Mouse (Mus musculus) myocyte (in vitro differentiated cells): ENCODE data around the gene Sergef. TPM values are rescaled to one million over a fixed set of nuclear protein-coding genes. Genes with fewer than 3 reads are reported as not detected.

Experiments used
- H3K27me3 ChIP-seq: one replicate; pipeline ENCODE4 v1.6.1; 2011; ENCODE audit not compliant: control insufficient read depth, insufficient read depth, insufficient read length
- H3K36me3 ChIP-seq: one replicate; pipeline ENCODE4 v1.6.1; 2011; ENCODE audit not compliant: control insufficient read depth, insufficient read depth
- H3K4me2 ChIP-seq: one replicate; pipeline ENCODE4 v1.6.1; 2011; ENCODE audit warnings: low read depth, control low read depth
- H3K4me3 ChIP-seq: one replicate; pipeline ENCODE4 v1.5.1; 2011; ENCODE audit warnings: mild to moderate bottlenecking, control low read depth, moderate library complexity
- H3K79me2 ChIP-seq: one replicate; pipeline ENCODE4 v1.6.1; 2011; ENCODE audit not compliant: control insufficient read depth, insufficient read depth
- H3ac ChIP-seq: one replicate; pipeline ENCODE4 v1.6.1; 2011; ENCODE audit not compliant: control insufficient read depth, insufficient read length
- CEBPB ChIP-seq: IDR thresholded peaks from 2 replicates; pipeline ENCODE4 v1.6.1; 2011; ENCODE audit warnings: mild to moderate bottlenecking, moderate library complexity; ENCODE audit not compliant: poor library complexity, insufficient read depth, severe bottlenecking
- E2F4 ChIP-seq: IDR thresholded peaks from one replicate; pipeline ENCODE4 v1.6.1; 2011; ENCODE audit warnings: mild to moderate bottlenecking, control low read depth, moderate library complexity; ENCODE audit not compliant: insufficient read depth
- MAX ChIP-seq: IDR thresholded peaks from one replicate; pipeline ENCODE4 v1.6.1; 2011; ENCODE audit warnings: low read depth, mild to moderate bottlenecking, control low read depth
- MYOD1 ChIP-seq, 3 experiments: IDR thresholded peaks; one replicate each; pipeline ENCODE4 v1.6.1; 2011; ENCODE audit warnings: control low read depth in 2 of 3, low read depth in 2 of 3, mild to moderate bottlenecking in 2 of 3, moderate library complexity in 1 of 3; ENCODE audit not compliant: insufficient read length in 2 of 3, control insufficient read depth in 1 of 3
- MYOG ChIP-seq, 3 experiments: IDR thresholded peaks; one replicate each; pipeline ENCODE4 v1.6.1; 2011; ENCODE audit warnings: control low read depth in 2 of 3, low read depth in 2 of 3, mild to moderate bottlenecking in 2 of 3; ENCODE audit not compliant: insufficient read length in 2 of 3, control insufficient read depth in 1 of 3, insufficient read depth in 1 of 3
- POLR2A ChIP-seq: IDR thresholded peaks from one replicate; pipeline ENCODE4 v1.6.1; 2011; ENCODE audit warnings: low read depth, mild to moderate bottlenecking, control low read depth, moderate library complexity; ENCODE audit not compliant: insufficient read length
- POLR2AphosphoS2 ChIP-seq: IDR thresholded peaks from one replicate; pipeline ENCODE4 v1.6.1; 2011; ENCODE audit warnings: low read depth, control low read depth; ENCODE audit not compliant: insufficient read length
- REST ChIP-seq: IDR thresholded peaks from one replicate; pipeline ENCODE4 v1.6.1; 2011; ENCODE audit warnings: mild to moderate bottlenecking, control low read depth, moderate library complexity; ENCODE audit not compliant: insufficient read depth, insufficient read length
- SRF ChIP-seq: IDR thresholded peaks from one replicate; pipeline ENCODE4 v1.6.1; 2011; ENCODE audit warnings: low read depth; ENCODE audit not compliant: control insufficient read depth, insufficient read length
- TCF12 ChIP-seq: IDR thresholded peaks from one replicate; pipeline ENCODE4 v1.6.1; 2011; ENCODE audit warnings: mild to moderate bottlenecking, control low read depth; ENCODE audit not compliant: poor library complexity, insufficient read depth, severe bottlenecking
- TCF3 ChIP-seq: IDR thresholded peaks from one replicate; pipeline ENCODE4 v1.6.1; 2011; ENCODE audit warnings: low read depth, control low read depth; ENCODE audit not compliant: insufficient read length
- USF1 ChIP-seq: IDR thresholded peaks from one replicate; pipeline ENCODE4 v1.6.1; 2011; ENCODE audit warnings: low read depth, mild to moderate bottlenecking, control low read depth, moderate library complexity
- polyA plus RNA-seq: library from polyadenylated mRNA; unstranded; fragments of >200 nt; fragmentation: generic; extraction: Trizol; gene quantifications from one replicate; pipeline ENCODE4 v1.2.1, GENCODE M21; 2012; ENCODE audit warnings: missing spikeins

Sergef gene
- polyA plus RNA-seq, 1 experiment, result 13.9 TPM

- H3ac ChIP-seq, result no peak overlapping the region
- TF ChIP-seq TCF3 (no peak), POLR2A (no peak), MYOG (IDR thresholded peaks at IDR 0.05; ENCODE audit: control insufficient read depth in 1 of 3, insufficient read depth in 1 of 3, insufficient read length in 2 of 3, low read depth in 2 of 3) (no peak), REST (no peak), TCF12 (no peak), USF1 (no peak), MYOD1 (IDR thresholded peaks at IDR 0.05; ENCODE audit: control insufficient read depth in 1 of 3, insufficient read length in 2 of 3, low read depth in 2 of 3) (no peak), SRF (no peak), MAX (no peak), POLR2AphosphoS2 (no peak)
- no peaks in the 10 kb centered on the region for H3K79me2 ChIP-seq
- H3K4me3 ChIP-seq, result no peak overlapping the region
- H3K27me3 ChIP-seq, result no peaks in the 10 kb centered on the region
- H3K4me2 ChIP-seq, result no peak overlapping the region
- H3K36me3 ChIP-seq, result no peaks in the 10 kb centered on the region
Measured at GRCm38 (mm10) chr7:46557387-46557786, 82.2 kb downstream of the Sergef start.

- Histone ChIP-seq H3K4me3 (no peak overlapping the region), H3K36me3 (no peaks in the 10 kb centered on the region), H3K27me3 (no peaks in the 10 kb centered on the region), H3K4me2 (no peak overlapping the region), H3ac (no peak overlapping the region), H3K79me2 (no peaks in the 10 kb centered on the region)
- no peak for TF ChIP-seq TCF12
- no peak for TF ChIP-seq E2F4
- no peak for TF ChIP-seq MYOG (IDR thresholded peaks at IDR 0.05; ENCODE audit: control insufficient read depth in 1 of 3, insufficient read depth in 1 of 3, insufficient read length in 2 of 3, low read depth in 2 of 3)
- TF ChIP-seq POLR2AphosphoS2, result no peak
- no peak for TF ChIP-seq USF1
- no peak for TF ChIP-seq CEBPB
- TF ChIP-seq MAX, result no peak
- no peak for TF ChIP-seq MYOD1 (IDR thresholded peaks at IDR 0.05; ENCODE audit: control insufficient read depth in 1 of 3, insufficient read length in 2 of 3, low read depth in 2 of 3)
- TF ChIP-seq TCF3, result no peak
- no peak for TF ChIP-seq REST
- TF ChIP-seq POLR2A, result no peak
- no peak for TF ChIP-seq SRF
Measured at GRCm38 (mm10) chr7:46556358-46557118, 83.1 kb downstream of the Sergef start.

- Histone ChIP-seq H3K79me2 (no peaks in the 10 kb centered on the region), H3K4me2 (no peak overlapping the region), H3ac (no peak overlapping the region), H3K4me3 (no peak overlapping the region), H3K36me3 (no peaks in the 10 kb centered on the region), H3K27me3 (no peaks in the 10 kb centered on the region)
- TF ChIP-seq MAX (no peak), SRF (no peak), TCF12 (no peak), CEBPB (no peak), E2F4 (no peak), REST (no peak), MYOG (IDR thresholded peaks at IDR 0.05; ENCODE audit: control insufficient read depth in 1 of 3, insufficient read depth in 1 of 3, insufficient read length in 2 of 3, low read depth in 2 of 3) (no peak), POLR2AphosphoS2 (no peak), TCF3 (no peak), USF1 (no peak), POLR2A (no peak), MYOD1 (IDR thresholded peaks at IDR 0.05; ENCODE audit: control insufficient read depth in 1 of 3, insufficient read length in 2 of 3, low read depth in 2 of 3) (no peak)
Measured at GRCm38 (mm10) chr7:46555731-46556130, 83.9 kb downstream of the Sergef start.

GRCm38 (mm10) chr7:46554855-46555254 lies 84.8 kb downstream of the Sergef start:
- H3ac ChIP-seq, result no peak overlapping the region
- H3K27me3 ChIP-seq, result no peaks in the 10 kb centered on the region
- no peak overlapping the region for H3K4me3 ChIP-seq
- TF ChIP-seq REST, result no peak
- no peak for TF ChIP-seq POLR2AphosphoS2
- no peak for TF ChIP-seq E2F4
- no peak for TF ChIP-seq CEBPB
- TF ChIP-seq MAX, result no peak
- no peak for TF ChIP-seq MYOG (IDR thresholded peaks at IDR 0.05; ENCODE audit: control insufficient read depth in 1 of 3, insufficient read depth in 1 of 3, insufficient read length in 2 of 3, low read depth in 2 of 3)
- TF ChIP-seq TCF12, result no peak
- TF ChIP-seq TCF3, result no peak
- TF ChIP-seq SRF, result no peak
- TF ChIP-seq USF1, result no peak
- TF ChIP-seq POLR2A, result no peak
- TF ChIP-seq MYOD1 (IDR thresholded peaks at IDR 0.05; ENCODE audit: control insufficient read depth in 1 of 3, insufficient read length in 2 of 3, low read depth in 2 of 3), result no peak
- H3K4me2 ChIP-seq, result no peak overlapping the region
- no peaks in the 10 kb centered on the region for H3K36me3 ChIP-seq
- H3K79me2 ChIP-seq, result no peaks in the 10 kb centered on the region
